Mouse (Mus musculus): ENCODE data around the gene Serf1. TPM values are rescaled to one million over a fixed set of nuclear protein-coding genes. Genes with fewer than 3 reads are reported as not detected.
"Not testable (repeated sequence)": the region's sequence is repeated elsewhere in the genome, so short reads cannot be mapped to it uniquely, and the experiment has no call there.

Serf1 gene
- 13.0 TPM in 1 of 2 replicates, not detected in the other for total RNA-seq (2015; ENCODE audit: low replicate concordance)
- not detected in 2 replicates for total RNA-seq (2017; ENCODE audit: low replicate concordance)

- ATAC-seq (replicated peaks; ENCODE audit: low FRiP score, poor library complexity, severe bottlenecking) = no peak
These were observed at the start of gene Serf1 for GRCm38 (mm10) chr13:100107652-100108472. TSS of gene Serf1 (plus strand) at chr13:100108012.

- no peak for ATAC-seq (replicated peaks; ENCODE audit: low FRiP score, poor library complexity, severe bottlenecking)
These were observed 43.9 kb upstream of the Serf1 start for GRCm38 (mm10) chr13:100063936-100064335.

GRCm38 (mm10) chr13:100067821-100068220 is 40.0 kb upstream of the Serf1 start:
- no peak for ATAC-seq (replicated peaks; ENCODE audit: low FRiP score, poor library complexity, severe bottlenecking)

- ATAC-seq (replicated peaks; ENCODE audit: low FRiP score, poor library complexity, severe bottlenecking) = no peak
These were observed 36.3 kb upstream of the Serf1 start for GRCm38 (mm10) chr13:100071473-100071872.

GRCm38 (mm10) chr13:100098808-100099207 is 9.0 kb upstream of the Serf1 start:
- no peak for ATAC-seq (replicated peaks; ENCODE audit: low FRiP score, poor library complexity, severe bottlenecking)

GRCm38 (mm10) chr13:100103052-100103658 is 4.7 kb upstream of the Serf1 start:
- peak; percentile 57 for ATAC-seq (replicated peaks; ENCODE audit: low FRiP score, poor library complexity, severe bottlenecking)

GRCm38 (mm10) chr13:100103748-100104254 is 4.0 kb upstream of the Serf1 start, which contains the start of gene Bdp1:
TSS of gene Bdp1 (minus strand) at chr13:100104070.
- ATAC-seq (replicated peaks; ENCODE audit: low FRiP score, poor library complexity, severe bottlenecking) = peak; percentile 82

GRCm38 (mm10) chr13:100112218-100112972 is 4.6 kb downstream of the Serf1 start:
- no peak for ATAC-seq (replicated peaks; ENCODE audit: low FRiP score, poor library complexity, severe bottlenecking)

- ATAC-seq (replicated peaks; ENCODE audit: low FRiP score, poor library complexity, severe bottlenecking) = no peak
These were observed 16.2 kb downstream of the Serf1 start for GRCm38 (mm10) chr13:100123970-100124369.

GRCm38 (mm10) chr13:100124423-100125257 is 16.8 kb downstream of the Serf1 start, which contains the start of gene Smn1:
TSS of gene Smn1 (plus strand) at chr13:100124852.
- ATAC-seq (replicated peaks; ENCODE audit: low FRiP score, poor library complexity, severe bottlenecking) = peak; percentile 99

GRCm38 (mm10) chr13:100125258-100125643 is 17.4 kb downstream of the Serf1 start:
- ATAC-seq (replicated peaks; ENCODE audit: low FRiP score, poor library complexity, severe bottlenecking) = 0 out of 2 replicates have a peak, but pooled peaks have one; percentile 8

GRCm38 (mm10) chr13:100141646-100142314 is 34.0 kb downstream of the Serf1 start:
- no peak for ATAC-seq (replicated peaks; ENCODE audit: low FRiP score, poor library complexity, severe bottlenecking)

GRCm38 (mm10) chr13:100152659-100153058 is 44.8 kb downstream of the Serf1 start:
- ATAC-seq (replicated peaks; ENCODE audit: low FRiP score, poor library complexity, severe bottlenecking) = no peak

GRCm38 (mm10) chr13:100156624-100157023 is 48.8 kb downstream of the Serf1 start:
- ATAC-seq (replicated peaks; ENCODE audit: low FRiP score, poor library complexity, severe bottlenecking) = no peak

- not testable (repeated sequence) for ATAC-seq (replicated peaks; ENCODE audit: low FRiP score, poor library complexity, severe bottlenecking)
These were observed 53.5 kb downstream of the Serf1 start for GRCm38 (mm10) chr13:100161171-100161870.

- ATAC-seq (replicated peaks; ENCODE audit: low FRiP score, poor library complexity, severe bottlenecking) = not testable (repeated sequence)
These were observed 54.7 kb downstream of the Serf1 start for GRCm38 (mm10) chr13:100162467-100162866.
